Mouse (Mus musculus) stomach, adult 2 months (tissue): ENCODE results near the gene Cdh12. TPM values are rescaled to one million over a fixed set of nuclear protein-coding genes. Genes with fewer than 3 reads are reported as not detected.

Source experiments
- polyA plus RNA-seq: library from polyadenylated mRNA; depleted of rRNA; stranded (reverse); fragments of >200 nt; gene quantifications from 2 replicates; pipeline ENCODE4 v1.2.3, GENCODE M21; 2012; rRNA removed

The Cdh12 gene
- polyA plus RNA-seq, result not detected in 2 replicates

GRCm38 (mm10) chr15:20448861-20449663 lies at the start of gene Cdh12:
Gene Cdh12 (plus strand): TSS chr15:20449265.

GRCm38 (mm10) chr15:20666650-20667049 lies 217.6 kb downstream of the Cdh12 start, which contains the start of gene Acot10:
Gene Acot10 (minus strand): TSS chr15:20666750.

Other genes starting within 250 kb of the Cdh12 start
- gene Acot10, start 217.5 kb downstream of the Cdh12 start, polyA plus RNA-seq, result not detected in 2 replicates